Mouse (Mus musculus) midbrain, embryonic 13.5 days (tissue): ENCODE data around the gene Snx9. TPM values are rescaled to one million over a fixed set of nuclear protein-coding genes. Genes with fewer than 3 reads are reported as not detected.

Experiments
- ATAC-seq: fragments of 200-750 bp; cut with Nextera tagmentation; 2 replicates; pipeline ENCODE4 v1.8.0; 2017; ENCODE audit warnings: mild to moderate bottlenecking, moderate TSS enrichment, moderate library complexity
- H3K27ac ChIP-seq: fragments of 300-500 bp; sonication (generic); 2 replicates; pipeline ENCODE4 v1.5.1; 2015; ENCODE audit warnings: inconsistent platforms, mild to moderate bottlenecking, moderate library complexity
- H3K27me3 ChIP-seq: fragments of 300-500 bp; sonication (generic); 2 replicates; pipeline ENCODE4 v1.6.1; 2015; ENCODE audit warnings: mild to moderate bottlenecking, inconsistent platforms
- H3K36me3 ChIP-seq: fragments of 300-500 bp; sonication (generic); 2 replicates; pipeline ENCODE4 v1.6.1; 2015; ENCODE audit warnings: mild to moderate bottlenecking, inconsistent platforms
- H3K4me1 ChIP-seq: fragments of 300-500 bp; sonication (generic); replicated peaks from 2 replicates; pipeline ENCODE4 v1.6.1; 2015; ENCODE audit warnings: inconsistent platforms
- H3K4me2 ChIP-seq: fragments of 300-500 bp; sonication (generic); replicated peaks from 2 replicates; pipeline ENCODE4 v1.6.1; 2015; ENCODE audit warnings: moderate library complexity, mild to moderate bottlenecking, inconsistent platforms
- H3K4me3 ChIP-seq: fragments of 300-500 bp; sonication (generic); replicated peaks from 2 replicates; pipeline ENCODE4 v1.5.1; 2015; ENCODE audit warnings: mild to moderate bottlenecking, inconsistent platforms
- H3K9ac ChIP-seq: fragments of 300-500 bp; sonication (generic); replicated peaks from 2 replicates; pipeline ENCODE4 v1.6.1; 2015; ENCODE audit warnings: mild to moderate bottlenecking, inconsistent platforms
- H3K9me3 ChIP-seq: fragments of 300-500 bp; sonication (generic); 2 replicates; pipeline ENCODE4 v1.6.1; 2016; ENCODE audit warnings: mild to moderate bottlenecking, inconsistent platforms
- WGBS: fragments of 180-500 bp; shearing (Covaris S2); methylation state at CpG from one replicate; pipeline ENCODE4 v1.1.7; 2015; 5-methylcytosine and 5-hydroxymethylcytosine counted together
- polyA plus RNA-seq: library from polyadenylated mRNA; unstranded; fragments of >200 nt; fragmentation: Nextera tagmentation; extraction: Ambion mirVana; gene quantifications from 2 replicates; pipeline ENCODE4 v1.2.1, GENCODE M21; 2015

Snx9 gene
- polyA plus RNA-seq, 1 experiment from 2014 or later, result 7.4 TPM

- Histone ChIP-seq H3K36me3 (no peaks in the 10 kb centered on the region), H3K4me1 (peaks cover 2% of the 10 kb centered on the region; the same call in 1 of the 2 replicates), H3K9me3 (peaks cover 3% of the 10 kb centered on the region; the same call in 1 of the 2 replicates), H3K27me3 (no peaks in the 10 kb centered on the region), H3K27ac (no peak overlapping the region), H3K4me3 (no peak overlapping the region), H3K4me2 (no peak overlapping the region), H3K9ac (no peak overlapping the region)
- no peak for ATAC-seq
- WGBS, result 70% methylated on average over 1 of the region's 1 CpGs
These were observed 26.5 kb upstream of the Snx9 start for GRCm38 (mm10) chr17:5814641-5814920.

GRCm38 (mm10) chr17:5817871-5818270 is 23.3 kb upstream of the Snx9 start:
- no peaks in the 10 kb centered on the region for H3K27me3 ChIP-seq
- H3K36me3 ChIP-seq, result no peaks in the 10 kb centered on the region
- peaks cover 7% of the 10 kb centered on the region; the same call in 1 of the 2 replicates for H3K4me1 ChIP-seq
- H3K4me2 ChIP-seq, result no peak overlapping the region
- 99% methylated on average over 2 of the region's 2 CpGs for WGBS
- no peak overlapping the region for H3K4me3 ChIP-seq
- H3K27ac ChIP-seq, result no peak overlapping the region
- H3K9ac ChIP-seq, result no peak overlapping the region
- no peak for ATAC-seq
- no peaks in the 10 kb centered on the region for H3K9me3 ChIP-seq

- no peak for ATAC-seq
- Histone ChIP-seq H3K4me1 (peaks cover 7% of the 10 kb centered on the region; the same call in 1 of the 2 replicates), H3K4me2 (no peak overlapping the region), H3K27ac (no peak overlapping the region), H3K36me3 (no peaks in the 10 kb centered on the region), H3K27me3 (no peaks in the 10 kb centered on the region), H3K4me3 (no peak overlapping the region), H3K9me3 (no peaks in the 10 kb centered on the region), H3K9ac (no peak overlapping the region)
- WGBS, result 72% methylated on average over 6 of the region's 6 CpGs
These were observed 22.0 kb upstream of the Snx9 start for GRCm38 (mm10) chr17:5819105-5819504.

GRCm38 (mm10) chr17:5819799-5820201 is 21.3 kb upstream of the Snx9 start:
- 14% methylated on average over 9 of the region's 9 CpGs for WGBS
- Histone ChIP-seq H3K9me3 (no peaks in the 10 kb centered on the region), H3K4me1 (peaks cover 7% of the 10 kb centered on the region; the same call in 1 of the 2 replicates), H3K27me3 (no peaks in the 10 kb centered on the region), H3K27ac (no peak overlapping the region), H3K4me3 (no peak overlapping the region), H3K36me3 (no peaks in the 10 kb centered on the region), H3K9ac (no peak overlapping the region), H3K4me2 (no peak overlapping the region)
- ATAC-seq, result no peak

GRCm38 (mm10) chr17:5822541-5822940 is 18.6 kb upstream of the Snx9 start:
- no peaks in the 10 kb centered on the region for H3K9me3 ChIP-seq

GRCm38 (mm10) chr17:5823032-5823431 is 18.1 kb upstream of the Snx9 start:
- Histone ChIP-seq H3K9me3 (no peaks in the 10 kb centered on the region), H3K27ac (no peak overlapping the region), H3K27me3 (no peaks in the 10 kb centered on the region), H3K4me2 (no peak overlapping the region), H3K9ac (no peak overlapping the region), H3K36me3 (no peaks in the 10 kb centered on the region), H3K4me1 (peaks cover 8% of the 10 kb centered on the region), H3K4me3 (no peak overlapping the region)
- WGBS, result 86% methylated on average over 11 of the region's 11 CpGs
- no peak for ATAC-seq

More at GRCm38 (mm10) chr17:5822541-5822940, 18.6 kb upstream of the Snx9 start:
- H3K4me2 ChIP-seq, result no peak overlapping the region
- ATAC-seq, result no peak
- H3K27ac ChIP-seq, result no peak overlapping the region
- H3K9ac ChIP-seq, result no peak overlapping the region
- 76% methylated on average over 2 of the region's 2 CpGs for WGBS
- no peak overlapping the region for H3K4me3 ChIP-seq
- no peaks in the 10 kb centered on the region for H3K36me3 ChIP-seq
- peaks cover 7% of the 10 kb centered on the region; the same call in 1 of the 2 replicates for H3K4me1 ChIP-seq
- H3K27me3 ChIP-seq, result no peaks in the 10 kb centered on the region

GRCm38 (mm10) chr17:5827836-5828582 is 13.1 kb upstream of the Snx9 start:
- peaks cover 7% of the 10 kb centered on the region for H3K4me1 ChIP-seq
- H3K4me2 ChIP-seq, result peak overlapping the region; percentile 42
- peak overlapping the region; percentile 16 for H3K4me3 ChIP-seq
- 3% methylated on average over 14 of the region's 15 CpGs for WGBS
- H3K27ac ChIP-seq, result no peak overlapping the region
- ATAC-seq, result peak; percentile 62; the same call in 1 of the 2 replicates
- no peaks in the 10 kb centered on the region for H3K9me3 ChIP-seq
- no peak overlapping the region for H3K9ac ChIP-seq
- no peaks in the 10 kb centered on the region for H3K27me3 ChIP-seq
- H3K36me3 ChIP-seq, result no peaks in the 10 kb centered on the region

- peaks cover 7% of the 10 kb centered on the region for H3K4me1 ChIP-seq
- no peak overlapping the region for H3K27ac ChIP-seq
- H3K27me3 ChIP-seq, result no peaks in the 10 kb centered on the region
- peak overlapping the region; percentile 42 for H3K4me2 ChIP-seq
- ATAC-seq, result peak; percentile 20; the same call in 1 of the 2 replicates
- WGBS, result 3% methylated on average over 3 of the region's 3 CpGs
- peak overlapping the region; percentile 16; the same call in 1 of the 2 replicates for H3K4me3 ChIP-seq
- H3K9ac ChIP-seq, result no peak overlapping the region
- H3K36me3 ChIP-seq, result no peaks in the 10 kb centered on the region
- H3K9me3 ChIP-seq, result no peaks in the 10 kb centered on the region
These were observed 12.6 kb upstream of the Snx9 start for GRCm38 (mm10) chr17:5828583-5828836.

- Histone ChIP-seq H3K36me3 (no peaks in the 10 kb centered on the region), H3K9me3 (no peaks in the 10 kb centered on the region), H3K4me3 (no peak overlapping the region), H3K27ac (no peak overlapping the region), H3K4me2 (no peak overlapping the region), H3K9ac (no peak overlapping the region), H3K4me1 (peaks cover 7% of the 10 kb centered on the region), H3K27me3 (no peaks in the 10 kb centered on the region)
- WGBS, result 53% methylated on average over 3 of the region's 3 CpGs
- no peak for ATAC-seq
These were observed 12.2 kb upstream of the Snx9 start for GRCm38 (mm10) chr17:5828944-5829343.

- Histone ChIP-seq H3K27ac (no peak overlapping the region), H3K27me3 (no peaks in the 10 kb centered on the region), H3K4me1 (peaks cover 7% of the 10 kb centered on the region), H3K9ac (no peak overlapping the region), H3K4me2 (no peak overlapping the region), H3K9me3 (no peaks in the 10 kb centered on the region), H3K4me3 (no peak overlapping the region), H3K36me3 (no peaks in the 10 kb centered on the region)
- ATAC-seq, result no peak
- 68% methylated on average over 3 of the region's 3 CpGs for WGBS
These were observed 11.2 kb upstream of the Snx9 start for GRCm38 (mm10) chr17:5829930-5830329.

- Histone ChIP-seq H3K27me3 (no peaks in the 10 kb centered on the region), H3K9ac (no peak overlapping the region), H3K27ac (no peak overlapping the region), H3K36me3 (no peaks in the 10 kb centered on the region), H3K4me2 (no peak overlapping the region), H3K9me3 (no peaks in the 10 kb centered on the region), H3K4me1 (peaks cover 7% of the 10 kb centered on the region), H3K4me3 (no peak overlapping the region)
- no peak for ATAC-seq
- 87% methylated on average over 2 of the region's 2 CpGs for WGBS
These were observed 10.7 kb upstream of the Snx9 start for GRCm38 (mm10) chr17:5830382-5830781.

GRCm38 (mm10) chr17:5830832-5831231 is 10.3 kb upstream of the Snx9 start:
- Histone ChIP-seq H3K27me3 (no peaks in the 10 kb centered on the region), H3K9ac (no peak overlapping the region), H3K4me2 (no peak overlapping the region), H3K9me3 (no peaks in the 10 kb centered on the region), H3K4me3 (no peak overlapping the region), H3K27ac (no peak overlapping the region), H3K4me1 (peaks cover 7% of the 10 kb centered on the region), H3K36me3 (no peaks in the 10 kb centered on the region)
- 94% methylated on average over 5 of the region's 5 CpGs for WGBS
- no peak for ATAC-seq

- WGBS, result 84% methylated on average over 1 of the region's 1 CpGs
- Histone ChIP-seq H3K27me3 (no peaks in the 10 kb centered on the region), H3K4me1 (peaks cover 7% of the 10 kb centered on the region), H3K4me3 (no peak overlapping the region), H3K4me2 (no peak overlapping the region), H3K27ac (no peak overlapping the region), H3K9ac (no peak overlapping the region), H3K36me3 (no peaks in the 10 kb centered on the region), H3K9me3 (no peaks in the 10 kb centered on the region)
- ATAC-seq, result no peak
These were observed 9.8 kb upstream of the Snx9 start for GRCm38 (mm10) chr17:5831257-5831806.
